Mouse (Mus musculus): ENCODE measurements at regions not wholly inside any gene's neighbourhood (a gene's known extent, or its start where the extent isn't known, plus 50 kb on each side); places are given as distances from the start of the nearest gene placed in this dataset.
A peak's percentile ranks its signal among the peaks of the same experiment; 100 is the strongest.

DNA sequence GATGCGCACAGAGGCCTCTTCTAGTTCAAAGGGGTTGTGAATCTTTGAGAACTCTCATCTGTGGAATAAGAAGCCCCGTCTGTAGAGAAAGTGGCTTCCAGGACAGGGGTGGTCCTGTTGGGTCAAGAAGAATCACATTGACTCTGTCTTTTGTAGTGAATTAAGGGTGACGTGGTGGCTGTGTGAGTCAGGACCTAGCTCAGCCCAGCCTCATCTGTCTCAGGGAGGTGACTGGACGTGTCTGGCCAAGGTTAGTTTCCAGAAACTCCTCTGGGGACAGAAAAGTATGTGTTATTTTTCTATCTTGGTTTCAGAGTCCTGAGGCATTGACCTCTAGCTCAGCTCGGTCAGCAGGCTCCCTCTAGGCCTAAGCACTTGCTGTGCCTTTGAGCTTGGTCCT is 73.3 kb upstream of the Lep start:
- Histone ChIP-seq H3K27me3 (replicated peaks) (peaks cover 43% of the 10 kb centered on the region), H3K9me3 (no peaks in the 10 kb centered on the region), H3K27ac (replicated peaks) (no peak overlapping the region), H3K4me1 (peaks cover 3% of the 10 kb centered on the region; the same call in 1 of the 2 replicates), H3K9ac (no peak overlapping the region), H3K36me3 (no peaks in the 10 kb centered on the region), H3K4me2 (no peak overlapping the region), H3K4me3 (no peak overlapping the region)
- no peak for ATAC-seq (ENCODE audit: extremely low read depth, insufficient number of reproducible peaks, low FRiP score, low TSS enrichment)
- 70% methylated on average over 5 of the region's 5 CpGs for WGBS

DNA sequence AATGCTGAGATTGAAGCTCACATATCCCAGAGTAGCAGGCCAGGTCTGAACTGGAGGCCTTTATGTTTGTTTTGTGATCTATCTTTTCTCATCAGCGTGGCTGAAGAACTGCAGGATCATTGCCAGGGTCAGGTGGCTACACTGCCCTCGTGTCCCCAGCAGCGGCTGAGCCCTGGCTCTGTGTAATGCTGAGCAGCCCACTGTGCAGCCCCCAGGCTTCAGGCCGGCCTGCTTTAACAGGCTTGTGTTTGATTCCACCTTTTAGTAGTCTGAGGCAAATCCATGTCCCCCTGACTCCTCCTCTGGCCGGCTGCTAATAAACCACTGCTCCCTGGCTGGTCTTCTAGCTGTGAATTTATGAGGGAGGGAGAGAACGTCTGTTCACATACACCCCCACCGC is 72.6 kb upstream of the Lep start:
- Histone ChIP-seq H3K4me1 (0 out of 2 replicates have a peak, but pooled peaks cover 3% of the 10 kb centered on the region), H3K27ac (replicated peaks) (no peak overlapping the region), H3K9ac (no peak overlapping the region), H3K36me3 (no peaks in the 10 kb centered on the region), H3K4me3 (no peak overlapping the region), H3K4me2 (no peak overlapping the region), H3K9me3 (peaks cover 3% of the 10 kb centered on the region), H3K27me3 (replicated peaks) (peaks cover 37% of the 10 kb centered on the region)
- WGBS, result 57% methylated on average over 7 of the region's 7 CpGs
- ATAC-seq (ENCODE audit: extremely low read depth, insufficient number of reproducible peaks, low FRiP score, low TSS enrichment), result no peak

DNA sequence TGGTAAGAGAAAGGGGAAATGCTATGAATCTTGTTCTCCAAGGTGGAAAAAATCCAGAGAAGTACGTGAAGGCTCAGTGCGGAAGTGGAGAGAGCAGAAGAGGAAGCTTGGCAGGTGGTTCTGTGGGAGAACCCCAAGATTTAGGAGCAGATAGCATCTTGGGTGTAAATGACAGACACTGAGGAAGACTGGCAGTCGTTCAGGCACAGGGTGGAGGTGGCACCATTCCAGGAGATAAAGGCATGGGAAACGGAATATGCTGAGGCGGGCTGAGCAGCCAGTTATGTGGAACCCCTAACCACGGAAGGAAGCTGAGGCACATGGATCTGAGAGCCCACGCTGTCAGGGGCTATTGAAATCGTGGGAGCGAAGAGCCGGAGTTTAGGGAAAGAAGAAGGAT is 70.6 kb upstream of the Lep start:
- Histone ChIP-seq H3K27me3 (replicated peaks) (peaks cover 16% of the 10 kb centered on the region), H3K27ac (replicated peaks) (no peak overlapping the region), H3K4me3 (no peak overlapping the region), H3K9me3 (peaks cover 3% of the 10 kb centered on the region), H3K4me1 (0 out of 2 replicates have a peak, but pooled peaks cover 3% of the 10 kb centered on the region), H3K9ac (no peak overlapping the region), H3K4me2 (no peak overlapping the region), H3K36me3 (no peaks in the 10 kb centered on the region)
- ATAC-seq (ENCODE audit: extremely low read depth, insufficient number of reproducible peaks, low FRiP score, low TSS enrichment), result no peak
- WGBS, result 49% methylated on average over 10 of the region's 10 CpGs

DNA sequence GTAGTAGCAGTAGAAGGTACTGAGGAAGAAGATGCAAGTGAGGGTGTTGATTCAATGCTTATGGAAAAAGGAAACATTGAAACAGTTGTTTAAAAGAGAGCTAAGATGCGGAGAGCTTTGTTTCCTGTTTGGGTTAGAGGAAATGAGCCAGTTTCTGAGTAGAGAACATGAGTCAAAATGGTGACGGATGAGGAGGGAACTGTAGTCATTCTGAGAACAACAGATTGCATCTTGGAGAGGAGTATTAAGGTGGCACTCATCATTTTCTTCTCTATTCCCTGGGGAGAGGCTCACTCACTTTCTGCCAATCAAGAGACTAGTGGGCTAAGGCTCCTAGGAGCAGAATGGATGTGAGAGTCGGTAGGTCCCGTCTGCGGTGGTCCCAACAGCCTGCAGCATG is 69.8 kb upstream of the Lep start:
- H3K9ac ChIP-seq, result no peak overlapping the region
- H3K9me3 ChIP-seq, result peaks cover 3% of the 10 kb centered on the region
- 0 out of 2 replicates have a peak, but pooled peaks cover 3% of the 10 kb centered on the region for H3K4me1 ChIP-seq
- ATAC-seq (ENCODE audit: extremely low read depth, insufficient number of reproducible peaks, low FRiP score, low TSS enrichment), result no peak
- peaks cover 8% of the 10 kb centered on the region; the same call in 1 of the 2 replicates for H3K27me3 ChIP-seq (replicated peaks)
- 54% methylated on average over 5 of the region's 5 CpGs for WGBS
- H3K36me3 ChIP-seq, result no peaks in the 10 kb centered on the region
- H3K27ac ChIP-seq (replicated peaks), result no peak overlapping the region
- no peak overlapping the region for H3K4me3 ChIP-seq
- H3K4me2 ChIP-seq, result no peak overlapping the region

DNA sequence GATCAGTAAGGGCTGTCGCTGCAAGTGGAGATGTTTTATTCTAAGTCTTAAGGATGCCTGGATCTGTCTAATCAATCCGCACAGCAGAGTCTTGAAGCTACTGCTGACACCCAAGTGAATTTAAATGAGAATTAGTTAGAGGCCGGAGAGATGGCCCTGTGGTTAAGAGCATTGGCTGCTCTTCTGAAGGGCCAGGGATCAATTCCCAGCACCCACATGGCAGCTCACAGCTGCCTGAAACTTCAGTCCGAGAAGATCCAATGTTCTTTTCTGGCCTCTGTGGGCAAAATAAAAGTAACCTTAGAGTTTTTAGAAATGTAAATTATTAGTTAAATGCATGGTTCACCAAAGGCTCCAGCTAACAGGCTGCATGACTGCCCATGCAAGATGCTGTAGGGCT is 65.5 kb upstream of the Lep start:
- Histone ChIP-seq H3K9ac (no peak overlapping the region), H3K27ac (replicated peaks) (no peak overlapping the region), H3K36me3 (no peaks in the 10 kb centered on the region), H3K4me1 (0 out of 2 replicates have a peak, but pooled peaks cover 2% of the 10 kb centered on the region), H3K9me3 (peaks cover 3% of the 10 kb centered on the region), H3K4me3 (no peak overlapping the region), H3K4me2 (no peak overlapping the region), H3K27me3 (replicated peaks) (0 out of 2 replicates have a peak, but pooled peaks cover 1% of the 10 kb centered on the region)
- no peak for ATAC-seq (ENCODE audit: extremely low read depth, insufficient number of reproducible peaks, low FRiP score, low TSS enrichment)
- WGBS, result 76% methylated on average over 4 of the region's 4 CpGs

DNA sequence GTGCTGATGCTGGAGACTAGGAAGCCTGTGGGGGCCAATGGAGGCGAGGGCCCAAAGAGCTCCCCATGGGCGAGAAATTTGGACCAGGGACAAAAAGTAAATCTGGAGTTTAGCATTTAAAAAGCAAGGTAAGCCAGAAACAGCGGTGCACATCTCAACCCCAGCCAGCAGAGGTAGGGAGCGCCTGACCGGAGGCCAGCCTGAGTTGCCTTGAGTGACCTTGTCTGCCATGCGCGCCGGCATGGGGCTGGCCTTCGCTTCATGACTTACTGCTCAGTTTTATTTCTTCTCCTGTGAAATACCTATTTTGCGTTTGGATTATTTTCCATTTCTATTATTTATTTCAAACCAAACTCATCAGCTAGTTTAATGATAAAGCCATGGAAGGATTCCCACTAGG is 64.3 kb upstream of the Lep start:
- no peak overlapping the region for H3K4me2 ChIP-seq
- no peaks in the 10 kb centered on the region for H3K36me3 ChIP-seq
- ATAC-seq (ENCODE audit: extremely low read depth, insufficient number of reproducible peaks, low FRiP score, low TSS enrichment), result no peak
- H3K9ac ChIP-seq, result no peak overlapping the region
- no peak overlapping the region for H3K27ac ChIP-seq (replicated peaks)
- H3K9me3 ChIP-seq, result peaks cover 3% of the 10 kb centered on the region
- no peaks in the 10 kb centered on the region for H3K27me3 ChIP-seq (replicated peaks)
- WGBS, result 45% methylated on average over 10 of the region's 10 CpGs
- no peaks in the 10 kb centered on the region for H3K4me1 ChIP-seq
- H3K4me3 ChIP-seq, result no peak overlapping the region

DNA sequence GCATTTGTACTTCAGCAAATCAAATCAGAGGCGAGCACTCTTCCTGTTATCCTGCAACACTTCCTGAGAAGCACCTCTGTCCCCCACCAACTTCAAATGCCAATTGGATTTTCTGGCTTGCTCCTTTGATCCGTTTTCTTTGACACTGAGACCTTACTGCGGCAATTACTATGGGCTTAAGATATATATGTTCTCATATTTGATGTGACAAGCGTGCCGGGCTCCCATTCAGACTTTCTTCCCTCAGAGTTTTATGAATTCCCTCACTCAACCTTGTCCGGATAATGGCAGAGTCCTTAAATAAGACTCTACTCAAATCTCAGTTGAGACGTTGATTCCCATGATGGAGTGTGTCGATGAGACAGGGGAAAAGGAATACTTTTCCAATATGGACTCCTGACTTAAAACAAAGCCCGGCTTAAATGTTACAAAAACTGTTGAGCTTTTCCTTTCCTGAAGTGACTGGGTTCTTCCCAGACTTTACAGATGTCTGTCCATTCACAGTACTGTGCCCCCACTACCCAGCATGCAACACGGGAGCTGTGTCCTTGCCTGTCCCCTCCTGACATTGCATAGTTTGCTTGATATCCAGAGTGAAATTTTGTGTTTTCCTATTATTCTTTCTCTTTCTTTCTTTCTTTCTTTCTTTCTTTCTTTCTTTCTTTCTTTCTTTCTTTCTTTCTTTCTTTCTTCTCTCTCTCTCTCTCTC is 60.5 kb upstream of the Lep start:
- Histone ChIP-seq H3K4me2 (no peak overlapping the region), H3K36me3 (no peaks in the 10 kb centered on the region), H3K9me3 (no peaks in the 10 kb centered on the region), H3K9ac (no peak overlapping the region), H3K27me3 (replicated peaks) (no peaks in the 10 kb centered on the region), H3K27ac (replicated peaks) (no peak overlapping the region), H3K4me3 (no peak overlapping the region), H3K4me1 (no peaks in the 10 kb centered on the region)
- ATAC-seq (ENCODE audit: extremely low read depth, insufficient number of reproducible peaks, low FRiP score, low TSS enrichment), result no peak
- 58% methylated on average over 10 of the region's 10 CpGs for WGBS

DNA sequence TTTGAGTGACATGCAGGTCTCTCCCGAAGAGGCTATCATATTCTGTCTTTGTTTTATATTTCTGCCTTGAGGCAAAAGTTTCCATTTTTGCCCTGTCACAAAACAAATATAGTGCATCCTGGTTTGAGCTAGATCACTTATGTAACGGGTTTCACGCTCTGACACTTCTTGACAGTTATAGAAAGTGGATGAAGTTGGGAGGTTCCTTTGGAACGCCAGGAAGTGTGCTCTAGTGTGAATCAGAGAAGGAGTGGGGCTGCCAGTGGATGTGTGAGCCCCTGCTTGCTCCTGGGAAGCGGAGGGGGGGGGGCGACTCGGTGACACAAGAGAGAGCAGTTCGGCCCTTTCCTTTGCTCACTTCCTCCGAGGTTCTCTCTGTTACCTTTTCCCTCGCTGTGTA is 57.9 kb upstream of the Lep start:
- no peak overlapping the region for H3K4me3 ChIP-seq
- H3K9me3 ChIP-seq, result no peaks in the 10 kb centered on the region
- ATAC-seq (ENCODE audit: extremely low read depth, insufficient number of reproducible peaks, low FRiP score, low TSS enrichment), result no peak
- 48% methylated on average over 10 of the region's 10 CpGs for WGBS
- no peak overlapping the region for H3K9ac ChIP-seq
- no peak overlapping the region for H3K27ac ChIP-seq (replicated peaks)
- H3K4me1 ChIP-seq, result no peaks in the 10 kb centered on the region
- H3K27me3 ChIP-seq (replicated peaks), result no peaks in the 10 kb centered on the region
- no peaks in the 10 kb centered on the region for H3K36me3 ChIP-seq
- 0 out of 2 replicates have a peak overlapping the region, but pooled peaks have one; percentile 16 for H3K4me2 ChIP-seq

DNA sequence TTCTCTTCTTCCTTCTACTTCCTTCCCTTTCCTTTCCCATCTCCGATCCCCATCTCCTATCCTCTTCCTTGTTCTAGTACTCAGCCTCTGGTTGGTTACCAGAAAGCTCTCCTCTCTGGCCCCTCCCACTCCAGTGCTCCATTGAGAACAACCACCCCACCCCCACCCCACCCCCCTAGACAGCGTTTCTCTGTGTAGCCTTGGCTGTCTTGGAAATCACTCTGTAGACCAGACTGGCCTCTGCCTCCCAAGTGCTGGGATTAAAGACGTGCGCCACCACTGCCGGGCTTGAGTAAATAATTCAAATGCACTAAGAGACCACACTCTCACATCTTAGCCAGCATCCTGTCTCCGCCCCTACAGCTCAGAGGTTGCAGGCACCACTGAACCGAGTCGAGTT is 57.2 kb upstream of the Lep start:
- no peak overlapping the region for H3K27ac ChIP-seq (replicated peaks)
- H3K9ac ChIP-seq, result no peak overlapping the region
- ATAC-seq (ENCODE audit: extremely low read depth, insufficient number of reproducible peaks, low FRiP score, low TSS enrichment), result no peak
- H3K36me3 ChIP-seq, result no peaks in the 10 kb centered on the region
- H3K27me3 ChIP-seq (replicated peaks), result no peaks in the 10 kb centered on the region
- H3K4me2 ChIP-seq, result no peak overlapping the region
- no peak overlapping the region for H3K4me3 ChIP-seq
- H3K9me3 ChIP-seq, result no peaks in the 10 kb centered on the region
- 29% methylated on average over 8 of the region's 8 CpGs for WGBS
- H3K4me1 ChIP-seq, result no peaks in the 10 kb centered on the region

DNA sequence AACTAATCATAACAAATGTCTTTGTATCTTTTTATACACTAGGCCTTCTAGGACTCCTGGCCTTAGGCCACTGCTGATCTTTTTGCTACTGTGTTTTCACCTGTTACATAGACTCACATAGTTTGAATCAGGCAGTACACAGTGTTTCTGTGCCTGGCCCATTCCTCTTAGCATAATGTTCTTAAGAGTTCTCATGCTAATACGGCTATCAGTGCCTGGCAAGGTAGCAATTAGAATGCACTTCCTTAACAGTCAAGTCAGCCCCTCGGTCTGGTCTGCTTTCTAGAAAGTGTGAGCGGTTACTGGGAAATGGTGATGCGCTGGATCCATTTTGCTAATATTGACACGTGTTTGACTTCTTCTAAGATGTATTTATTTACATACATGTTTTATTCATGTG is 54.2 kb upstream of the Lep start:
- Histone ChIP-seq H3K27me3 (replicated peaks) (no peaks in the 10 kb centered on the region), H3K27ac (replicated peaks) (no peak overlapping the region), H3K4me1 (no peaks in the 10 kb centered on the region), H3K9me3 (no peaks in the 10 kb centered on the region), H3K4me3 (no peak overlapping the region), H3K9ac (no peak overlapping the region), H3K36me3 (no peaks in the 10 kb centered on the region), H3K4me2 (no peak overlapping the region)
- 77% methylated on average over 5 of the region's 5 CpGs for WGBS
- no peak for ATAC-seq (ENCODE audit: extremely low read depth, insufficient number of reproducible peaks, low FRiP score, low TSS enrichment)
